In genomic region chr6:142667701-142668418, GRCm38 (mm10) we compare ENCODE assay signal across 11 mouse cellular contexts. TPM values are rescaled to one million over a fixed set of nuclear protein-coding genes. Genes with fewer than 3 reads are reported as not detected.
DNase-seq lines count a peak whose midpoint lies in the region; ATAC-seq and TF ChIP-seq lines count a peak whose summit lies in the region.
"Had no signal": no experiment of that assay in that cellular context is flagged by ENCODE, and none has a peak within 500 bp of the region (broad histone marks: within the 10 kb centered on the region; RNA-seq: fewer than 3 reads in every experiment).

No protein-coding gene starts in this region.

- no peak overlapping the region for H3K4me3 ChIP-seq in stomach, embryonic 16.5 days (replicated peaks; ENCODE audit: low read length)
- H3K4me3 ChIP-seq in cerebellum, adult 2 months (replicated peaks; ENCODE audit: insufficient read depth, low read depth, low read length) = no peak overlapping the region
- H3K4me3 ChIP-seq: embryonic facial prominence, embryonic 12.5 days had no signal

- no peak overlapping the region for H3K4me2 ChIP-seq in stomach, embryonic 16.5 days (ENCODE audit: low read depth, low read length)
- H3K4me2 ChIP-seq: embryonic facial prominence, embryonic 12.5 days had no signal

- H3K27me3 ChIP-seq in stomach, embryonic 16.5 days (ENCODE audit: control insufficient read depth, insufficient read depth, low read length) = no peaks in the 10 kb centered on the region
- no peaks in the 10 kb centered on the region for H3K27me3 ChIP-seq in cerebellum, adult 2 months (ENCODE audit: control insufficient read depth, insufficient read depth, low read length)
- H3K27me3 ChIP-seq: embryonic facial prominence, embryonic 12.5 days had no signal

- H3K36me3 ChIP-seq in stomach, embryonic 16.5 days (ENCODE audit: control insufficient read depth, insufficient read depth, low read length) = no peaks in the 10 kb centered on the region
- H3K36me3 ChIP-seq: embryonic facial prominence, embryonic 12.5 days had no signal

- no peaks in the 10 kb centered on the region for H3K9me3 ChIP-seq in stomach, embryonic 16.5 days (replicated peaks; ENCODE audit: control insufficient read depth, low read length)
- H3K9me3 ChIP-seq: embryonic facial prominence, embryonic 12.5 days had no signal

- H3K9ac ChIP-seq in stomach, embryonic 16.5 days (ENCODE audit: low read length) = no peak overlapping the region
- H3K9ac ChIP-seq: embryonic facial prominence, embryonic 12.5 days; liver, embryonic 14.5 days had no signal

- peak; percentile 5 for DNase-seq in ovary, adult 18-20 months (ENCODE audit: low spot score)
- no peak for DNase-seq in ovary, postnatal 10 days (ENCODE audit: low spot score)
- peak; percentile 68 for DNase-seq in gastrocnemius, postnatal 14 days
- DNase-seq in heart, postnatal 25 days (ENCODE audit: low spot score) = peak; percentile 53
- no peak for DNase-seq in cerebellum, adult 2 months
- DNase-seq in right cerebral cortex, adult 2 months (ENCODE audit: low spot score in 2 of 2) = no peak
- DNase-seq: right cerebral cortex, postnatal 4 days; thymus, postnatal 25 days had no signal

- 0 out of 2 replicates have a peak, but pooled peaks have one; percentile 33 for ATAC-seq in stomach, embryonic 16.5 days (ENCODE audit: insufficient read depth, low FRiP score)

- TF ChIP-seq CTCF in cerebellum, adult 2 months (IDR thresholded peaks at IDR 0.05; ENCODE audit: borderline replicate concordance, insufficient read depth, low read depth, low read length) = no peak

- peak overlapping the region; percentile 58 for H3K27ac ChIP-seq in stomach, embryonic 16.5 days (ENCODE audit: low read length)
- H3K27ac ChIP-seq in cerebellum, adult 2 months (ENCODE audit: insufficient read depth, low read length) = no peak overlapping the region
- H3K27ac ChIP-seq: embryonic facial prominence, embryonic 12.5 days; liver, embryonic 14.5 days had no signal

- H3K4me1 ChIP-seq in stomach, embryonic 16.5 days (ENCODE audit: control insufficient read depth, insufficient read depth, low read length) = no peaks in the 10 kb centered on the region
- no peaks in the 10 kb centered on the region for H3K4me1 ChIP-seq in cerebellum, adult 2 months (ENCODE audit: control insufficient read depth, insufficient read depth, low read length)
- H3K4me1 ChIP-seq: embryonic facial prominence, embryonic 12.5 days had no signal

- 64% methylated on average over 7 of the region's 7 CpGs for WGBS in stomach, embryonic 16.5 days
- WGBS in cerebellum, adult 2 months = 37% methylated on average over 7 of the region's 7 CpGs

- intact Hi-C loops in gastrocnemius, postnatal 14 days (cut with DNase I; ENCODE audit: low total_unique reads) = no loop called here
- intact Hi-C loops in heart, postnatal 25 days (cut with DNase I) = loop anchor here (2.0 to 5.0 kb wide), 2 partner anchors 21 to 54 kb away; no protein-coding TSS in a partner anchor

- no peak for TF ChIP-seq POLR2A in cerebellum, adult 2 months (IDR thresholded peaks at IDR 0.05; ENCODE audit: borderline replicate concordance, insufficient read depth, low read length)

RNA-seq across cellular contexts. Expression of gene Abcc9, which starts 34.3 kb away (rescaled TPM):
- 100 to 1,000 TPM; 126 to 127 TPM for total RNA-seq in gastrocnemius, postnatal 14 days (2021)
- total RNA-seq in heart, postnatal 25 days (2021) = 100 to 1,000 TPM; 215 to 223 TPM
- polyA plus RNA-seq in stomach, embryonic 16.5 days (2015; fragmentation: Nextera tagmentation; extraction: Ambion mirVana) = 14.7 and 14.9 TPM in 2 replicates
- 3.3 and 3.6 TPM in 2 replicates for polyA plus RNA-seq in cerebellum, adult 2 months (2012; rRNA removed)

Comparison
In these comparisons a context has a peak if more than half of its experiments do, and no peak if none do; other contexts are left out.
1. DNase-seq: peak in ovary, adult 18-20 months (single experiment), gastrocnemius, postnatal 14 days (single experiment) and heart, postnatal 25 days (single experiment); none in ovary, postnatal 10 days (single experiment), cerebellum, adult 2 months (0 of 2) and right cerebral cortex, adult 2 months (0 of 2).